Mouse (Mus musculus): ENCODE results near the gene Ola1. TPM values are rescaled to one million over a fixed set of nuclear protein-coding genes. Genes with fewer than 3 reads are reported as not detected.

Gene Ola1
- polyA plus RNA-seq, 1 experiment from 2014 or later = 69.5 TPM

DNA sequence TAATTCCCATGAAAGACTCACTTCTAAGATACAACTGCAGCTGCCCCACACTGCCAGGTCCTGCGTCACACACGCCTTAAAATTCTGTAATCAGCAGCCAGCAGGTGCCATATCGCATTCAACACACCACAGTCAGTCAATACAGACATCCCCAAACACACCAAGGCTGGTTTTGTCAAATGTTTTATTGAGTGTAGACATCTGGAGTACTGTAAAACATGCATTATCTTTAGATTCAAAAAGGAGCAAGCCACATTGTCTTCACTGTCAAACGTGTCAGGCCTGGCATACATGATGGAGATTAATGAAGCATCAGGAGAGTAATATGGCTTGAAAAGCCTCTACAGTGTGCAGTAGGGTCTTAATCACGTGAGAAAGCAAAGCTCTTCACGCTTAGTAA, 125.7 kb downstream of the Ola1 start:
- Histone ChIP-seq H3K36me3 (ENCODE audit: insufficient read depth, low read length) (no peaks in the 10 kb centered on the region), H3K9me3 (replicated peaks; ENCODE audit: low read length) (no peaks in the 10 kb centered on the region), H3K4me1 (replicated peaks; ENCODE audit: insufficient read depth, low read length) (no peaks in the 10 kb centered on the region), H3K4me2 (ENCODE audit: low read length) (no peak overlapping the region), H3K4me3 (replicated peaks; ENCODE audit: low read depth, low read length) (no peak overlapping the region), H3K27me3 (ENCODE audit: insufficient read depth, low read length) (no peaks in the 10 kb centered on the region), H3K27ac (no peak overlapping the region), H3K9ac (ENCODE audit: low read depth, low read length) (no peak overlapping the region)
- 84% methylated on average over 6 of the region's 6 CpGs for WGBS
- DNase-seq (ENCODE audit: low spot score) = no peak
- no peak for ATAC-seq (replicated peaks; ENCODE audit: low FRiP score, low read depth)
- TF ChIP-seq CTCF (IDR thresholded peaks at IDR 0.05; ENCODE audit: low read depth) = no peak

DNA sequence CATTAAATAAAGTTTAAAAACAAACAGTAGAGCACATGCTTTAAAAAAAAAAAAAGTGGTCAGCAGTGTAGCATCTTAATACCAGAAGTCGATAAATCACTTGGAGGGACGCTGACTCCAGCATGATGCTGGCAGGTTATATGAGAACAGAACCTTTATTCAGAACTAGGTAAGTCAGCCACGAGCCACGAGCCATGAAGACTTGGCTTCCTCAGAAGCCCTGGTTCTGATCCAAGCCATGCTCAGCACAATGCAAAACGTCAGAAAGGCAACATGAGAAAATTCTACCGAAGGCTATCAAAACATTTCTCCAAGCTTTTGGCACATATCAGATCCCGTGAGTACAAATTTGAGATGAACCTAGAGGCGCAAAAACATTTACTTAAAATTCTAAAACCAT, 127.4 kb downstream of the Ola1 start:
- H3K9me3 ChIP-seq (replicated peaks; ENCODE audit: low read length) = no peaks in the 10 kb centered on the region
- no peak for TF ChIP-seq CTCF (IDR thresholded peaks at IDR 0.05; ENCODE audit: low read depth)
- H3K4me2 ChIP-seq (ENCODE audit: low read length) = no peak overlapping the region
- H3K27ac ChIP-seq = no peak overlapping the region
- 82% methylated on average over 8 of the region's 8 CpGs for WGBS
- H3K4me1 ChIP-seq (replicated peaks; ENCODE audit: insufficient read depth, low read length) = no peaks in the 10 kb centered on the region
- H3K4me3 ChIP-seq (replicated peaks; ENCODE audit: low read depth, low read length) = no peak overlapping the region
- H3K27me3 ChIP-seq (ENCODE audit: insufficient read depth, low read length) = no peaks in the 10 kb centered on the region
- no peak overlapping the region for H3K9ac ChIP-seq (ENCODE audit: low read depth, low read length)
- no peak for ATAC-seq (replicated peaks; ENCODE audit: low FRiP score, low read depth)
- no peak for DNase-seq (ENCODE audit: low spot score)
- no peaks in the 10 kb centered on the region for H3K36me3 ChIP-seq (ENCODE audit: insufficient read depth, low read length)

DNA sequence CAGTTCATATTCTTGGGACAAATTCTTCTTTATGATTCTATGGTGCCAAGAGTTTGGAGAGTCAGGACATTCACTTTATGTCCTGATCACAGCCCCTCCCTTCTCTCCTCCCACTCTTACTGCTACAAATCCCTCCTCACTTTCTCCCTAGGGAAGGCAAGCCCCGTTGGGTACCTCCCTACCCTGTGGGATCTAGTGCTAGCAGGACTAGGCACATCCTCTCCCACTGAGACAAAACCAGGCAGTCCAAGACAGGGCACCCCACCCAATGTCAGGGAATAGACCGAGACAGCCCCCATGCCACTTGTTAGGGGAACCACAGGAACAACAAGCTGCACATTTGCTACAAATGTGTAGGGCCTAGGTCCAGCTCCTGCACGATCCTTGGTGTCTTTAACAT, 131.1 kb downstream of the Ola1 start:
- H3K9ac ChIP-seq (ENCODE audit: low read depth, low read length) = no peak overlapping the region
- H3K27me3 ChIP-seq (ENCODE audit: insufficient read depth, low read length) = no peaks in the 10 kb centered on the region
- H3K9me3 ChIP-seq (replicated peaks; ENCODE audit: low read length) = no peaks in the 10 kb centered on the region
- peaks cover 6% of the 10 kb centered on the region; the same call in 1 of the 2 replicates for H3K4me1 ChIP-seq (replicated peaks; ENCODE audit: insufficient read depth, low read length)
- no peak overlapping the region for H3K4me2 ChIP-seq (ENCODE audit: low read length)
- no peak for TF ChIP-seq CTCF (IDR thresholded peaks at IDR 0.05; ENCODE audit: low read depth)
- H3K27ac ChIP-seq = no peak overlapping the region
- 61% methylated on average over 3 of the region's 3 CpGs for WGBS
- H3K4me3 ChIP-seq (replicated peaks; ENCODE audit: low read depth, low read length) = no peak overlapping the region
- DNase-seq (ENCODE audit: low spot score) = no peak
- H3K36me3 ChIP-seq (ENCODE audit: insufficient read depth, low read length) = no peaks in the 10 kb centered on the region
- no peak for ATAC-seq (replicated peaks; ENCODE audit: low FRiP score, low read depth)

DNA sequence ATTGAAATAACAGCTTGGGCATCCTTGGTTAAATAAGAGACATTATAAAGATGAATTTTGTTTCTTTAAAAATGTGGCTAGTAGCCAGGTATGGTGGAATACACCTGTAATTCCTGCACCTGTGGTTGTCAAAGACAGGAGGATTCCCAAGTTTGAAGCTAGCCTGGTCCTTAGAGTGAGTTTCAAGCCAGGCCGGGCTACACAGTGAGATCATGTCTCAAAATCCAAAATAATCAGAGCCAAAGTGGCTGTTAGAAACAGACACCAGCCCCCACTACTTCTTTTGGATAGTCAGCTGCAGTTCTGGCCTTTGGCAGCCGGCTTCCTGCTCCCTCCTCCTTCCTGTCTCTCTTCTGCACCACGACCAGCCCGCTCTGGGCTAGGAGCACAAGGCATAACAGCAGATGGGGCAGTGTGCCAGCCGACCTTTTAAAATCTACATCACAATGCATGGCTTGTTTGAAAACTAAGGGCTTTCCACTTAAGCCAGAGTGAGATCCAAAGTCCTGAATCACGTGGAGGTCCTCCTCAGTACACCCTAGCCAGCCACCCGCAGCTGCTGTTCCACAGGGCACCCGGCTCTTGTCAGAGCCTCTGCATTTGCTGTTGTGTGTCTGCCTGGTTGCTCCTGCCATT, 132.9 kb downstream of the Ola1 start:
- Histone ChIP-seq H3K27me3 (ENCODE audit: insufficient read depth, low read length) (no peaks in the 10 kb centered on the region), H3K4me1 (replicated peaks; ENCODE audit: insufficient read depth, low read length) (peaks cover 9% of the 10 kb centered on the region; the same call in 1 of the 2 replicates), H3K27ac (no peak overlapping the region), H3K9ac (ENCODE audit: low read depth, low read length) (no peak overlapping the region), H3K4me3 (replicated peaks; ENCODE audit: low read depth, low read length) (no peak overlapping the region), H3K9me3 (replicated peaks; ENCODE audit: low read length) (no peaks in the 10 kb centered on the region), H3K36me3 (ENCODE audit: insufficient read depth, low read length) (no peaks in the 10 kb centered on the region), H3K4me2 (ENCODE audit: low read length) (no peak overlapping the region)
- no peak for TF ChIP-seq CTCF (IDR thresholded peaks at IDR 0.05; ENCODE audit: low read depth)
- peak; percentile 40 for ATAC-seq (replicated peaks; ENCODE audit: low FRiP score, low read depth)
- 23% methylated on average over 8 of the region's 8 CpGs for WGBS
- DNase-seq (ENCODE audit: low spot score) = peak; percentile 47

DNA sequence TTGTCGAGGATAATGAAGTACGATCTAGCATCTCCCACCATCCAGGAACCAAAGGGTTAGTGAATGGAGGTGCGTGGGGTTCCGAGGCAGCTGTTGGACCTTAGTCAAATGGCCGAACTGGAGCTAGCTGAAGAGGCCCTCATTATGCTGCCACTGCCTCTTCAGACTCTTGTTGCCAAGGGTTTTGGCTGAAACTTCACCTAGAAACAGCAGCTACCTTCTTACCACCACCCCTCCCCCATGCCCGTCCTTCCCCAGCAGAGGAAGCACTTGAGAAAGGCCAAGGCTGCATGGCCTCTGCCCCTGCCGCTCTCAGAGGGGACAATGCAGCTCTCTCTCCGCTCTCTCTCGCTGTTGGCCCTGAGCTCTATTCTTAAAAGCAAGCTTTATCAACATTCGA, 136.2 kb downstream of the Ola1 start:
- no peak overlapping the region for H3K4me3 ChIP-seq (replicated peaks; ENCODE audit: low read depth, low read length)
- DNase-seq (ENCODE audit: low spot score) (no peak), ATAC-seq (replicated peaks; ENCODE audit: low FRiP score, low read depth) (no peak)
- H3K9ac ChIP-seq (ENCODE audit: low read depth, low read length) = no peak overlapping the region
- H3K36me3 ChIP-seq (ENCODE audit: insufficient read depth, low read length) = no peaks in the 10 kb centered on the region
- no peak overlapping the region for H3K4me2 ChIP-seq (ENCODE audit: low read length)
- TF ChIP-seq CTCF (IDR thresholded peaks at IDR 0.05; ENCODE audit: low read depth) = no peak
- no peak overlapping the region for H3K27ac ChIP-seq
- H3K9me3 ChIP-seq (replicated peaks; ENCODE audit: low read length) = no peaks in the 10 kb centered on the region
- WGBS = 81% methylated on average over 10 of the region's 10 CpGs
- H3K27me3 ChIP-seq (ENCODE audit: insufficient read depth, low read length) = no peaks in the 10 kb centered on the region
- peaks cover 9% of the 10 kb centered on the region; the same call in 1 of the 2 replicates for H3K4me1 ChIP-seq (replicated peaks; ENCODE audit: insufficient read depth, low read length)

DNA sequence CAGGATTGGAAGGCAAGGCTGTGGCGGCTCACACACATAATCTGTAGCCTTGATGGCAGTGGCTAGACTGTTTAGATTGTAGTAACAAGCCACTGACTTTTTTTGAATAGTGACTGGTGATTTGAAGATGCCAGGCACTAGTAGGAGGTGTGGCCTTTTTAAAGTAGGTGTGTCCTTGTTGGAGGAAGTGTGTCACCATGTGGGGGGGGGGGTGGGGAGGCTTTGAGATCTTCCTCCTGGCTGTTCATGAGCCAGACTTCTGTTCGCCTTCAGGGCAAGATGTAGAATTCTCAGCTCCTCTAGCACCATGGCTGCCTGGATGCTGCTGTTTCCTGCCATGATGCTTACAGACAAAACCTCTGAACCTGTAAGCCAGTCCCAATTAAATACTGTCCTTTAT, 136.9 kb downstream of the Ola1 start:
- H3K9ac ChIP-seq (ENCODE audit: low read depth, low read length) = no peak overlapping the region
- H3K27ac ChIP-seq = no peak overlapping the region
- no peaks in the 10 kb centered on the region for H3K9me3 ChIP-seq (replicated peaks; ENCODE audit: low read length)
- DNase-seq (ENCODE audit: low spot score) (peak; percentile 32), ATAC-seq (replicated peaks; ENCODE audit: low FRiP score, low read depth) (no peak)
- H3K4me1 ChIP-seq (replicated peaks; ENCODE audit: insufficient read depth, low read length) = peaks cover 9% of the 10 kb centered on the region; the same call in 1 of the 2 replicates
- TF ChIP-seq CTCF (IDR thresholded peaks at IDR 0.05; ENCODE audit: low read depth) = no peak
- no peak overlapping the region for H3K4me2 ChIP-seq (ENCODE audit: low read length)
- WGBS = 79% methylated on average over 2 of the region's 2 CpGs
- no peak overlapping the region for H3K4me3 ChIP-seq (replicated peaks; ENCODE audit: low read depth, low read length)
- no peaks in the 10 kb centered on the region for H3K27me3 ChIP-seq (ENCODE audit: insufficient read depth, low read length)
- no peaks in the 10 kb centered on the region for H3K36me3 ChIP-seq (ENCODE audit: insufficient read depth, low read length)

DNA sequence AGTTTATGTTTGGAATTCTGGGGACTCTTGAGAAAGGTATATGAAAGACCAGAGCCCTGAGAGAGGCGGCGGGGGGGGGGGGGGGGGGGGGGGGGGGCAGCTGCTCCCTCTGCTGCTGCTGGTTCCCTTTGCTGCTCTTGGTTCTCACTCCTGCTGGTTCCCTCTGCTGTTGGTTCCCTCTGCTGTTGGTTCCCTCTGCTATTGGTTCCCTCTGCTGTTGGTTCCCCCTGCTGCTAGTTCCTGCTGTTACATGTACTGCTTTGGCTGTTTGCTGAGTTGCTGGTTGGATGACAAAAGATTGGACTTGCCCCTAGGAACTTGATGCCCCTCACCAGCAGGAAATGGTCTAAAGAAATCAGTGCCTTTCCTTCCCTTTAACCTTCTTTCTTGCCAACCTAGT, 138.6 kb downstream of the Ola1 start:
- no peak for DNase-seq (ENCODE audit: low spot score)
- ATAC-seq (replicated peaks; ENCODE audit: low FRiP score, low read depth) = no peak
- Histone ChIP-seq H3K36me3 (ENCODE audit: insufficient read depth, low read length) (no peaks in the 10 kb centered on the region), H3K9ac (ENCODE audit: low read depth, low read length) (no peak overlapping the region), H3K4me2 (ENCODE audit: low read length) (no peak overlapping the region), H3K4me1 (replicated peaks; ENCODE audit: insufficient read depth, low read length) (0 out of 2 replicates have a peak, but pooled peaks cover 3% of the 10 kb centered on the region), H3K9me3 (replicated peaks; ENCODE audit: low read length) (no peaks in the 10 kb centered on the region), H3K27ac (no peak overlapping the region), H3K27me3 (ENCODE audit: insufficient read depth, low read length) (no peaks in the 10 kb centered on the region), H3K4me3 (replicated peaks; ENCODE audit: low read depth, low read length) (no peak overlapping the region)
- peak; percentile 49; the same call in 1 of the 2 replicates for TF ChIP-seq CTCF (IDR thresholded peaks at IDR 0.05; ENCODE audit: low read depth)
- 93% methylated on average over 2 of the region's 2 CpGs for WGBS

All from kidney, postnatal 0 days (tissue).